Mouse (Mus musculus) embryonic fibroblast, embryonic 13.5 days (primary cell): ENCODE measurements around the gene Wnt3a.

Experiments used
- CTCF ChIP-seq: IDR thresholded peaks from 2 replicates; pipeline ENCODE4 v1.5.1; 2011; ENCODE audit warnings: mild to moderate bottlenecking, control low read depth, low read length, moderate library complexity, borderline replicate concordance; ENCODE audit not compliant: insufficient read depth
- POLR2A ChIP-seq: IDR thresholded peaks from 2 replicates; pipeline ENCODE4 v1.6.1; 2011; ENCODE audit warnings: low read depth, mild to moderate bottlenecking, control low read depth, low read length, moderate library complexity

DNA sequence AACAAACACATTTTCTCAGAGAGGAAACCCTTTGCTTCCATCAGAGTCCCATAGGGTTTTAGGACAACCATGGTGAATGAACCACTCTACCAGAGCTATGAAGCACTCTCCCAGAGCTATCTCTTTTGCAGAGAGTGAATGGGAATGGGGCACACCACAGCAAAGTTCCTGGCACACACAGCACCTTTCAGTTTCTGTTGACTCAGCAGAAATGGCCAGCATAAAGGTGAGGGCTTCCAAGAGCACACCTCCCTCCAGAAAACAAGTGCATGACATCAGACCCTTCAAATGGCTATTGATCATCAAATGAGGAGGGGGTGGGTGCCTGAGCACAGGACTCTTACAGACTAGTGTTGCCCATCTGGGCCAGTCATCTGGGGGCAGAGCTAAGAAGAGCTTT is 28.2 kb downstream of the Wnt3a start:
- TF ChIP-seq CTCF, result no peak
- no peak for TF ChIP-seq POLR2A
